Mouse (Mus musculus): ENCODE data around the gene Brd2. TPM values are rescaled to one million over a fixed set of nuclear protein-coding genes. Genes with fewer than 3 reads are reported as not detected.

The Brd2 gene
- polyA plus RNA-seq, 1 experiment from 2014 or later: 35.8 TPM

DNA sequence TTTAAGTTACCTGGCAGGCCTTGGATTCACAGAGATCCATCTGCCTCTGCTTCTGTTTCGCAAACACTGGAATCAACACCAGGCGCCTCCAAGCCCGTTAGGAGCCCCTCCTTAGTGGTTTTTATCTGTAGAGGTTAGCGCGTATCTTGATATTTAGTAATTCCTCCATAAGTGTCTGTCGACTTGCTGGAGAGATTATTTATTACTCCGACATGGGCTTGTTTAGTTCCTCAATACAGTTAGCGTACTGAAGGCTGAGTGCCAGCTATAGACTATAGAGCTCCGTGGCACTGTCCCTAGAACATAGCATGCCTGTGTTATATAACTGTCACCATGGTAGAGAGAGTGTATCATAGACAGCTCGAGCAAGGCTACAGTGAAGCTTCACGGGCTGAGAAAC lies 34.3 kb downstream of the Brd2 start:
- no peaks in the 10 kb centered on the region for H3K36me3 ChIP-seq (ENCODE audit: control insufficient read depth, insufficient read depth)
- ATAC-seq (ENCODE audit: low read depth): no peak
- WGBS (ENCODE audit: insufficient replicate concordance): 51% methylated on average over 11 of the region's 11 CpGs
- no peak overlapping the region for H3K4me2 ChIP-seq (ENCODE audit: low read depth, low read length)
- H3K27me3 ChIP-seq (ENCODE audit: control insufficient read depth, insufficient read depth, low read depth, low read length): no peaks in the 10 kb centered on the region
- H3K9ac ChIP-seq (ENCODE audit: low read depth, low read length): no peak overlapping the region
- H3K4me1 ChIP-seq (ENCODE audit: control insufficient read depth, low read depth, low read length): no peaks in the 10 kb centered on the region
- H3K27ac ChIP-seq (ENCODE audit: low read length): no peak overlapping the region
- H3K9me3 ChIP-seq (replicated peaks; ENCODE audit: control insufficient read depth, low read length): no peaks in the 10 kb centered on the region
- H3K4me3 ChIP-seq (ENCODE audit: low read depth, low read length): no peak overlapping the region

DNA sequence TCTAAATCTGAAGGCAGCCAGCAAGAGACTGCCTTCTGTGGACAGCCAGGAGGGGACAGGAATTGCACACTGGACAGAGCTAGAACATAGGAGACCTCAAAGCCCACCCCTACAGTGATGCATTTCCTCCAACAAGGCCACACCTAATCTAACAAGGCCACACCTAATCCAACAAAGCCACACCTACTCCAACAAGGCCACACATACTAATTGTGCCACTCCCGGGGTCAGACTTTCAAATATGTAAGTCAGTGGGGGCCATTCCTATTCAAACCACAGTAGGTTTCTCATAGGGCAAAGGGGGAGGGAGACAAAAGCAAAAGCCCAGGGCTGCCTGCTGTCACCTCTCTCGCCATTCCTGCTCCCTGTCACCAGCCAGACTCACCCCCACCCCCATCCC lies 35.0 kb downstream of the Brd2 start:
- Histone ChIP-seq H3K9me3 (replicated peaks; ENCODE audit: control insufficient read depth, low read length) (no peaks in the 10 kb centered on the region), H3K27me3 (ENCODE audit: control insufficient read depth, insufficient read depth, low read depth, low read length) (no peaks in the 10 kb centered on the region), H3K9ac (ENCODE audit: low read depth, low read length) (no peak overlapping the region), H3K4me1 (ENCODE audit: control insufficient read depth, low read depth, low read length) (no peaks in the 10 kb centered on the region), H3K36me3 (ENCODE audit: control insufficient read depth, insufficient read depth) (no peaks in the 10 kb centered on the region), H3K27ac (ENCODE audit: low read length) (no peak overlapping the region), H3K4me3 (ENCODE audit: low read depth, low read length) (no peak overlapping the region), H3K4me2 (ENCODE audit: low read depth, low read length) (no peak overlapping the region)
- WGBS (ENCODE audit: insufficient replicate concordance): 52% methylated on average over 2 of the region's 2 CpGs
- no peak for ATAC-seq (ENCODE audit: low read depth)

DNA sequence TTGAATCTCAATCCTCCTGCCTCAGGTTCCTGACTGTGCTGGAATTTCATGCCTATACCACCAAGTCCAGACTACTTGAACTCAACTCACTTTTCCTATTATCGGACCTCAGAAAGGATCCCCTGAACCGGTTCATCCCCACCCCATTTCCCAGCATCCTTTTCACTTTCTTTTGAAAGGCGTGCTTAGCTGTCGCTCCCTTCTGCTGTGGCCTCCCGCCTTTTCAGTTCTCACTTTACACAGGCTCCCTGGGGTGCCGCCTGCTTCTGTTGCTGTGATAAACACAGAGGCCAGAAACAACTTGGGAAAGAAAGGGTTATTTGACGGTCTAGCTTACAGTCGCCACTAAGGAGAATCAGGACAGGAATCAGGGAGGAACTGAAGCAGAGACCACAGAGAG lies 39.3 kb downstream of the Brd2 start:
- no peak overlapping the region for H3K27ac ChIP-seq (ENCODE audit: low read length)
- no peak overlapping the region for H3K4me2 ChIP-seq (ENCODE audit: low read depth, low read length)
- no peak overlapping the region for H3K4me3 ChIP-seq (ENCODE audit: low read depth, low read length)
- H3K9ac ChIP-seq (ENCODE audit: low read depth, low read length): no peak overlapping the region
- no peaks in the 10 kb centered on the region for H3K9me3 ChIP-seq (replicated peaks; ENCODE audit: control insufficient read depth, low read length)
- no peaks in the 10 kb centered on the region for H3K27me3 ChIP-seq (ENCODE audit: control insufficient read depth, insufficient read depth, low read depth, low read length)
- 29% methylated on average over 8 of the region's 8 CpGs for WGBS (ENCODE audit: insufficient replicate concordance)
- no peak for ATAC-seq (ENCODE audit: low read depth)
- H3K4me1 ChIP-seq (ENCODE audit: control insufficient read depth, low read depth, low read length): no peaks in the 10 kb centered on the region
- H3K36me3 ChIP-seq (ENCODE audit: control insufficient read depth, insufficient read depth): no peaks in the 10 kb centered on the region

GRCm38 (mm10) chr17:34079621-34080020 lies 42.8 kb downstream of the Brd2 start:
- ATAC-seq (ENCODE audit: low read depth): no peak
- peaks cover 20% of the 10 kb centered on the region for H3K27me3 ChIP-seq (ENCODE audit: control insufficient read depth, insufficient read depth, low read depth, low read length)

DNA sequence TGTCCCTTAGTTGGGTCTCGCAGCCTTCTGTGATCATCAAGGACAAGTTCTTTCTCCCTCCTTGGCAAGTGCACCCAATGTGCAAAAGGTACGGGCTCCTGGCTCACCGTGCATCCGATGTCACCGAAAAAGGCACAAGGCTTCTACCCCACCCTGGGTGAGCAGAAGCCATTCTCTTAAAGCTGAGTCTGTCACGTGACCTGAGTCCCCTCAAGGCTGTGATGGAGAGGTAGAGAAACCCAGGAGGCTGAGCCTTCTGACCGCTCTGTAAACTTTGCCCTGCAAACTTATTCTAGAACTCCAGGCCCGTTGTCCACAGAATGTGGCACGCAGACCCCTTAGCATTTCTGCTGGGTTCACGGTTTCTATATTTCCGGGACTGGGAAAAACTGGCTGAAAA lies 43.4 kb downstream of the Brd2 start:
- no peak for ATAC-seq (ENCODE audit: low read depth)

More at GRCm38 (mm10) chr17:34079621-34080020, 42.8 kb downstream of the Brd2 start:
- WGBS (ENCODE audit: insufficient replicate concordance): 26% methylated on average over 5 of the region's 5 CpGs
- H3K9me3 ChIP-seq (replicated peaks; ENCODE audit: control insufficient read depth, low read length): no peaks in the 10 kb centered on the region
- no peak overlapping the region for H3K4me3 ChIP-seq (ENCODE audit: low read depth, low read length)
- H3K4me1 ChIP-seq (ENCODE audit: control insufficient read depth, low read depth, low read length): no peaks in the 10 kb centered on the region; the same call in 1 of the 2 replicates
- H3K27ac ChIP-seq (ENCODE audit: low read length): no peak overlapping the region
- H3K4me2 ChIP-seq (ENCODE audit: low read depth, low read length): no peak overlapping the region
- no peak overlapping the region for H3K9ac ChIP-seq (ENCODE audit: low read depth, low read length)
- H3K36me3 ChIP-seq (ENCODE audit: control insufficient read depth, insufficient read depth): no peaks in the 10 kb centered on the region

DNA sequence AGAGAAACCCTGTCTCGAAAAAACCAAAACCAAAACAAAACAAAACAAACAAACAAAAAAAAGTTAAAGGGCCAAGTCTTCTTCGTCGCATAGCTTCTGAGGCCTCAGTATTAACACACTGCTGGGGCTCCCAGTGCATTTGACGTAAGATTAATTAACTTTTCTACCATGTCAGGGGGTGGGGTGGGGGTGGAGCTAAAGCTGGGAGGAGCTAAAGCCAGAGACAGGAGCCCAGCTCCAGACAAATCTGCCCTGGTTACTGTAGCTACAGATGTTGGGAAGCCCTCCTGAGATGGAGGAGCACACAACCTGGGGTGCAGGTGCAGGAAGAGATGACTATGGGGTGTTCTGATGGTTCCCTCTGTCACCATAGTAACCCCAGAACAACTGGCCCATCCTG lies 44.3 kb downstream of the Brd2 start:
- H3K9me3 ChIP-seq (replicated peaks; ENCODE audit: control insufficient read depth, low read length): no peaks in the 10 kb centered on the region
- WGBS (ENCODE audit: insufficient replicate concordance): 48% methylated on average over 4 of the region's 4 CpGs
- H3K36me3 ChIP-seq (ENCODE audit: control insufficient read depth, insufficient read depth): no peaks in the 10 kb centered on the region
- no peaks in the 10 kb centered on the region; the same call in 1 of the 2 replicates for H3K4me1 ChIP-seq (ENCODE audit: control insufficient read depth, low read depth, low read length)
- no peak overlapping the region for H3K4me2 ChIP-seq (ENCODE audit: low read depth, low read length)
- no peak overlapping the region for H3K27ac ChIP-seq (ENCODE audit: low read length)
- peaks cover 20% of the 10 kb centered on the region for H3K27me3 ChIP-seq (ENCODE audit: control insufficient read depth, insufficient read depth, low read depth, low read length)
- H3K9ac ChIP-seq (ENCODE audit: low read depth, low read length): no peak overlapping the region
- ATAC-seq (ENCODE audit: low read depth): no peak
- no peak overlapping the region for H3K4me3 ChIP-seq (ENCODE audit: low read depth, low read length)

More for the DNA sequence above, 43.4 kb downstream of the Brd2 start:
- Histone ChIP-seq H3K9ac (ENCODE audit: low read depth, low read length) (no peak overlapping the region), H3K4me1 (ENCODE audit: control insufficient read depth, low read depth, low read length) (no peaks in the 10 kb centered on the region; the same call in 1 of the 2 replicates), H3K27me3 (ENCODE audit: control insufficient read depth, insufficient read depth, low read depth, low read length) (peaks cover 20% of the 10 kb centered on the region), H3K4me2 (ENCODE audit: low read depth, low read length) (no peak overlapping the region), H3K36me3 (ENCODE audit: control insufficient read depth, insufficient read depth) (no peaks in the 10 kb centered on the region), H3K9me3 (replicated peaks; ENCODE audit: control insufficient read depth, low read length) (no peaks in the 10 kb centered on the region), H3K4me3 (ENCODE audit: low read depth, low read length) (no peak overlapping the region), H3K27ac (ENCODE audit: low read length) (no peak overlapping the region)
- 77% methylated on average over 11 of the region's 11 CpGs for WGBS (ENCODE audit: insufficient replicate concordance)

GRCm38 (mm10) chr17:34077549-34077948 lies 44.9 kb downstream of the Brd2 start:
- no peak overlapping the region for H3K4me3 ChIP-seq (ENCODE audit: low read depth, low read length)
- no peak for ATAC-seq (ENCODE audit: low read depth)
- no peak overlapping the region for H3K4me2 ChIP-seq (ENCODE audit: low read depth, low read length)
- peaks cover 20% of the 10 kb centered on the region for H3K27me3 ChIP-seq (ENCODE audit: control insufficient read depth, insufficient read depth, low read depth, low read length)
- H3K36me3 ChIP-seq (ENCODE audit: control insufficient read depth, insufficient read depth): no peaks in the 10 kb centered on the region
- H3K4me1 ChIP-seq (ENCODE audit: control insufficient read depth, low read depth, low read length): no peaks in the 10 kb centered on the region; the same call in 1 of the 2 replicates
- H3K9ac ChIP-seq (ENCODE audit: low read depth, low read length): no peak overlapping the region
- no peaks in the 10 kb centered on the region for H3K9me3 ChIP-seq (replicated peaks; ENCODE audit: control insufficient read depth, low read length)
- no peak overlapping the region for H3K27ac ChIP-seq (ENCODE audit: low read length)
- WGBS (ENCODE audit: insufficient replicate concordance): 1% methylated on average over 9 of the region's 9 CpGs

DNA sequence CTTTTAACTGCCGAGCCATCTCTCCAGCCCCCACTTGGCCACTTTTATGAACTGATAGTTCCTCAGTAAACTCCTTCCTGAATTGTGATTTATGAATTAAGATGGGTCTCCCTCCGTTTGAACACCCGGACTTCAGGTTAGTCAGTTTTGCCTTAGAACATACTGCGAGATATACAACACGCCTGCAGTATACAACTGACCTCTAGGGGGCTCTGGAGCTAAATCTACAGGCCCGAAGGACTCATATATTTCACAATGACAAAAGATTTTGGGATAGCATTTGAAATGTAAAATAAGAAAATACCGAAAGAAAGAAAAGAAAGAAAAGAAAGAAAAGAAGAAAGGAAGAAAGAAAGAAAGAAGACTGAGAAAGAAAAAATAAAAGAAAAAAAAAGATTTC lies 47.2 kb downstream of the Brd2 start:
- Histone ChIP-seq H3K36me3 (ENCODE audit: control insufficient read depth, insufficient read depth) (no peaks in the 10 kb centered on the region), H3K4me3 (ENCODE audit: low read depth, low read length) (no peak overlapping the region), H3K4me2 (ENCODE audit: low read depth, low read length) (no peak overlapping the region), H3K27ac (ENCODE audit: low read length) (no peak overlapping the region), H3K4me1 (ENCODE audit: control insufficient read depth, low read depth, low read length) (no peaks in the 10 kb centered on the region; the same call in 1 of the 2 replicates), H3K9me3 (replicated peaks; ENCODE audit: control insufficient read depth, low read length) (no peaks in the 10 kb centered on the region), H3K27me3 (ENCODE audit: control insufficient read depth, insufficient read depth, low read depth, low read length) (peaks cover 20% of the 10 kb centered on the region), H3K9ac (ENCODE audit: low read depth, low read length) (no peak overlapping the region)
- 26% methylated on average over 7 of the region's 7 CpGs for WGBS (ENCODE audit: insufficient replicate concordance)
- no peak for ATAC-seq (ENCODE audit: low read depth)

DNA sequence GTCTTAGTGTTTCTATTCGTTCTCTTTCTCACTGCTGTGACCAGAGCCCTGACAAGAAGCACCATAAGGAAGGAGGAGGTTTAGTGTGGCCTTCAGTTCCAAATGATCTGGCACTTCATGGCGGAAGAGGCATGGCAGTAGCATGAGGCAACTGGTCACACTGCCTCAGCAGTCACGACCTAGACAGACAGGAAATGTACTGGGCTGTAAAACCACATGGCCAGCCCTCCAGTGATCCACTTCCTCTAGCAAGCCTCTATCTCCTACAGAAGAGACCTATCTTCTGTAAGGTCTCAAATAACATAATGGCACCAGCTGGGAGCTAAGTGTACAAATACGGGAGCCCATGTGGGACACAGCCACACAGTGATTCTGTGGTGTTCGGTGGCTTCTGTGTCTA lies 50.3 kb downstream of the Brd2 start:
- Histone ChIP-seq H3K27ac (ENCODE audit: low read length) (no peak overlapping the region), H3K4me2 (ENCODE audit: low read depth, low read length) (no peak overlapping the region), H3K36me3 (ENCODE audit: control insufficient read depth, insufficient read depth) (no peaks in the 10 kb centered on the region), H3K9ac (ENCODE audit: low read depth, low read length) (no peak overlapping the region), H3K27me3 (ENCODE audit: control insufficient read depth, insufficient read depth, low read depth, low read length) (peaks cover 15% of the 10 kb centered on the region), H3K4me3 (ENCODE audit: low read depth, low read length) (no peak overlapping the region), H3K9me3 (replicated peaks; ENCODE audit: control insufficient read depth, low read length) (no peaks in the 10 kb centered on the region), H3K4me1 (ENCODE audit: control insufficient read depth, low read depth, low read length) (no peaks in the 10 kb centered on the region)
- 35% methylated on average over 5 of the region's 5 CpGs for WGBS (ENCODE audit: insufficient replicate concordance)
- ATAC-seq (ENCODE audit: low read depth): no peak
